Mouse (Mus musculus): ENCODE data around the gene Ccnd3.
"Not testable (repeated sequence)": the region's sequence is repeated elsewhere in the genome, so short reads cannot be mapped to it uniquely, and the experiment has no call there.

Gene Ccnd3

GRCm38 (mm10) chr17:47596839-47597164 is 92.0 kb downstream of the Ccnd3 start:
- no peak for DNase-seq

- no peak for DNase-seq
Observed at GRCm38 (mm10) chr17:47597261-47597660, 92.4 kb downstream of the Ccnd3 start.

GRCm38 (mm10) chr17:47597838-47598579 is 93.2 kb downstream of the Ccnd3 start:
- no peak for DNase-seq

GRCm38 (mm10) chr17:47598580-47599304 is 93.9 kb downstream of the Ccnd3 start:
- not testable (repeated sequence) for DNase-seq

- no peak for DNase-seq
Observed at GRCm38 (mm10) chr17:47599511-47600297, 94.9 kb downstream of the Ccnd3 start.

- DNase-seq, result no peak
Observed at GRCm38 (mm10) chr17:47600601-47601388, 95.9 kb downstream of the Ccnd3 start.

GRCm38 (mm10) chr17:47601389-47601755 is 96.5 kb downstream of the Ccnd3 start:
- DNase-seq, result no peak

- DNase-seq, result no peak
Observed at GRCm38 (mm10) chr17:47602289-47602688, 97.4 kb downstream of the Ccnd3 start.

- no peak for DNase-seq
Observed at GRCm38 (mm10) chr17:47606220-47606619, 101.4 kb downstream of the Ccnd3 start.

GRCm38 (mm10) chr17:47609182-47609581 is 104.3 kb downstream of the Ccnd3 start:
- no peak for DNase-seq

- DNase-seq, result peak; percentile 94 to 97
Observed at GRCm38 (mm10) chr17:47610849-47611660, 106.2 kb downstream of the Ccnd3 start, which contains the start of the genes Bysl, Med20 and Gm20517. TSS of gene Bysl (minus strand) at chr17:47611492. TSS of gene Med20 (plus strand) at chr17:47611582. TSS of gene Gm20517 (plus strand) at chr17:47611589.

- DNase-seq, result no peak
Observed at GRCm38 (mm10) chr17:47611661-47611982, 106.8 kb downstream of the Ccnd3 start.

- DNase-seq, result peak in 1 of 2 experiments; percentile 52
Observed at GRCm38 (mm10) chr17:47614018-47614417, 109.2 kb downstream of the Ccnd3 start.

GRCm38 (mm10) chr17:47616119-47616518 is 111.3 kb downstream of the Ccnd3 start:
- DNase-seq, result no peak

GRCm38 (mm10) chr17:47616652-47617051 is 111.8 kb downstream of the Ccnd3 start:
- DNase-seq, result no peak

GRCm38 (mm10) chr17:47617605-47618307 is 112.9 kb downstream of the Ccnd3 start:
- no peak for DNase-seq

- DNase-seq, result no peak
Observed at GRCm38 (mm10) chr17:47618556-47619311, 113.9 kb downstream of the Ccnd3 start.

GRCm38 (mm10) chr17:47622912-47623554 is 118.2 kb downstream of the Ccnd3 start:
- no peak for DNase-seq

- not testable (repeated sequence) for DNase-seq
Observed at GRCm38 (mm10) chr17:47624572-47624971, 119.7 kb downstream of the Ccnd3 start.

- no peak for DNase-seq
Observed at GRCm38 (mm10) chr17:47625088-47625487, 120.2 kb downstream of the Ccnd3 start.

Measured in kidney, adult 8-10 months (tissue).